Mouse (Mus musculus): ENCODE data around the gene Kmt2b.

The Kmt2b gene

DNA sequence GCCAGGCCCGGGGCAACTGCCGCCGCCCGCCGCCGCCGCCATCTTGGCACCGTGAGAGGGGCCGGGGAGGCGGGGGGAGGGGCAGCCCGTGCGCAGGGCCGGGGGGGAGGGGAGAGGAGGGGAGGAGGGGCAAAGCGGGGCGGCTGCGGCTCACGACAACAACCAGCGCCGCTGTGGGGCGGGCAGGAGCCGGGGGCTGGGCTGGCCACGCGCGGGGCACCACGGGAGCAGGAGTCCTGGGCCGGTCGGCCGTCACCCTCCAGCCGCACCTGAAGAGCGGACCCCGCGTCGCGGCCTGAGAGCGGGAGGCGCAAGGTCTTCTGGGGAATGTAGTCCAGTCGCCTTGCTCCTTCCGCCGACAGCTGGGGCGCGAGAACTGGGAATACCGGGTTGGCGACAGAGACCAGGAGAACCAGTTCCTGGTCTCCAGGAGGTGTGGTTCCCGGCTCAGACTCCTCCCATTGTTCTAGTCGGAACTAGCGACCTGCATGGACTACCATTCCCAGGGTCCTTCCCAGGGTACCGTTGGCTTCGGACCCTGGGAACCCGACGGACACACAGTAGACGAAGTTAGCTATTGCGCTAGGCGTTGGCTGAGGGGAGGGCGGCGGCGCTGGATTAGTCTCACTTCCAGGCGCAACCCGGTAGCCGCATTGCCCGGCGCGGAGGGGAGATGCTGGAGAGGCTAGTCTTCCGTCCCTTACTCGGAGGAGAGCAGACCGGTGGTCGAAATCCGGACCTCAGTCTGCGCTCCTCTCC lies at the start of gene Kmt2b:
Gene Kmt2b (minus strand): TSS at position 51 of the 759 bp plus-strand sequence.
- peak; percentile 93 for DNase-seq (ENCODE audit: low read depth, low spot score)

DNA sequence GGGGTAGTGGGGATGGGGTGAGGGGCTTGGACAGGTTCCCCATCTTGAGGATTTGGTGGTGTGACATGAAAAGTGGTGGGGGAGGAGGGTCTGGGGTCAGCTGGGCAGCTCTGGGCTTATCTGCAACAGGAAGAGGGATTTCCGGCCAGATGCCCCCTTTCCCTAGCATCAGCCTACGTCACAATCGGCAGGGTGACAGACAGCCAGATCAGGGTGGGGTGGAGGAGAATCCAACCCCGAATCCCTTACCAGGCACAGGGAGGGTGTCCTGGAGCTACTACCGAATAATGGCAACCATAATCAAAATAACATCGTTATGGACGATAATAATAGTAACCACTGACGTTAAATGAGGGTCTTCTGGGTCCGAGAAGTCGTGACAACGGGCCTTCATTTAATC lies 47.9 kb upstream of the Kmt2b start:
- no peak for DNase-seq (ENCODE audit: low read depth, low spot score)

DNA sequence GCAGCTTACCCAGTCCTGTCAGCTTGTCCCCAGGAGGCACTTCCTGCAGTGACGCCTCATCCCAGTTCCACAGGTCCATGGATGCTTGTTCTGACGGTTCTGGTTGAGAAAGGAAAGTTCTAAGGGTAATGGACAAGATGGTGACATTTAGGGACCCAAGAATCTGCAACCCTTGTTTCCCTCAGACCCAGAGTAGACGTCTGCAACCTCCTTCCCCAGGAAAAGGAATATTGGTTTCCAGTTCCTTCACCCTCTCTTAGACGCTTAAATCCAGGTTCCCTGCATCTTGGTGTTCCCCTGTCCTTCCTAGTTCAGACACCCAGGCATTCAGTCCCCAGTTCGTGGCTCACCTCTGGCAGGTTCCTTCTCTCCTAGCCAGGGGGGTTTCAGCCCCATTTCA lies 47.2 kb upstream of the Kmt2b start, which contains the start of gene Etv2:
Gene Etv2 (minus strand): TSS at position 101 of the 400 bp plus-strand sequence.
- no peak for DNase-seq (ENCODE audit: low read depth, low spot score)

DNA sequence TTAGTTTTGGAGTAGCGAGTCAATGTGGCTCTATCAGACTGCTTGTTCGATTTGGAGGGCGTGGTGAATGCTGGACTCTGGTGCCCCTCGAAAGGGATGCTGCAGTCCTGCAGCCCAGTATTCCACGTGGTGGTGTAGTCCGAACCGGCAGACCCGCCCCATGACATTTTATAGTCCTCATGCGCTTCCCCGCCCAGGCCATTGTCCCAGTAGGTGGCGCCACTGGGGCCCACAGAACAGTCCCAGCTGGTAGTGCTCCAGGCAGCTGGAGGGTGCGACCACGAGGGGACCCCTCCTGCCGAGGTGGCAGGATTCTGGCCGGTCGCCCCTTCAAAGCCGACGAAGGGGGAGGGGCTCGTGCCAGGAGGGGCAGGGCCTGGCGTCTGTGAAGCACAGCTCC lies 46.1 kb upstream of the Kmt2b start:
- no peak for DNase-seq (ENCODE audit: low read depth, low spot score)

DNA sequence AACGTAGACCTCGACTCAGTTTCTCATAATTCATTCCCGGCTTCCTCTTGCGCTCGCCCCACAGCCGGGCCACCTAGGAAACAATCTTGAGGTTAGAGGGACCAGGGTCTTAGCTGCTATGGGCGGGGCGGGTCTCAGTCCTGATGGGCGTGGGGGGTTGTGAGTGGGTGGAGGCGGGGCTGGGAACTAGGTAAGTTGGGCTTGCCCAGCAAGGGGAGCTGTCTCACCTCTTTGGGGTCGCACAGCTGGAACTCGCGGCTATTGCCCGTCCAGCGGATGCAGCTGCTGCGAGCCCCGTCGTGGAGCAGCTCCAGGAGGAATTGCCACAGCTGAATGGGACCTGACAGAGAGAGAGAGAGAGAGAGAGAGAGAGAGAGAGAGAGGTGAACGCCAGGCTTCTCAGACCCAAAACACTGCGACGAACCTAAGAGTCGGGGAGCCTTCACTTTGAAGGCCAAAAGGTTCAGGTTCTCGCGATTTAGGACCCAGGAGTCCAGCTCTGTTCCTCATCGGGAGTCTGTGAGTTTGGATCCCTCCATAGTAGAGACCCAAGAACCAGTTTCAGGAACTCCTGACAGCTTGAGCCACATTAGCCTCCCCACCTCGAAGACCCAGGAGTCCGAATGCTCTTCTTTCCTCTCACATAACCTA lies 45.4 kb upstream of the Kmt2b start:
- no peak for DNase-seq (ENCODE audit: low read depth, low spot score)

DNA sequence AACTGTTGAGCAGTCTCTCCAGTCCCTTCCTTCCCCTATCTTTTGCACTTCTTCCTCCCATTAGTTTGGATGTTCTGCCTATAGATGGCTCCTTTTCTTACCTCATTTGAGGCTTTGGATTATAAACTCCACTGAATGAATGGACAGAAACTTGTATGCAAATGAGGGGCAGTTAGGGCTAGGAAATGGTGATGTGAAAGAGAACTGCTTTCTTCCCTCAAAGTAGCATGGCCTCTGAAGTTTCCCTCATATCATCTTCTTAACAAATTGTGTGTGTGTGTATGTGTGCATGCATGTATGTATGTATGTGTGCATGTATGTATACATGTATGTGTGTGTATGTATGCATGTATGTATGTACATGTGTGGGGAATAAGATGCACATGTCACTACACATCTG lies 40.5 kb upstream of the Kmt2b start:
- DNase-seq (ENCODE audit: low read depth, low spot score): no peak

DNA sequence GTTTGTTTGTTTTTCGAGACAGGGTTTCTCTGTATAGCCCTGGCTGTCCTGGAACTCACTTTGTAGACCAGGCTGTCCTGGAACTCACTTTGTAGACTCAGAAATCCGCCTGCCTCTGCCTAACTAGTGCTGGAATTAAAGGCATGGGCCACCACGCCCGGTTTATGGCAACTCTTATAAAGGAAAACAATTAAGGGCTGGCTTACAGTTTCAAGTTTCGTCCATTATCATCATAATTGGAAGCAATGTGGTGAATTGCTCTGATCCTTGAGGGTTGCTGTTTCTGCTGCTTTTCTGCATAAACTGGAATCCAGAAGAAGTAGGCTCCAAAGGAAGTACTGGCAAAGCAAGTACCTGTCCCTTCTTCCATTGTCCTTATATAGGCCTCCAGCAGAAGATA lies 38.1 kb upstream of the Kmt2b start:
- no peak for DNase-seq (ENCODE audit: low read depth, low spot score)

DNA sequence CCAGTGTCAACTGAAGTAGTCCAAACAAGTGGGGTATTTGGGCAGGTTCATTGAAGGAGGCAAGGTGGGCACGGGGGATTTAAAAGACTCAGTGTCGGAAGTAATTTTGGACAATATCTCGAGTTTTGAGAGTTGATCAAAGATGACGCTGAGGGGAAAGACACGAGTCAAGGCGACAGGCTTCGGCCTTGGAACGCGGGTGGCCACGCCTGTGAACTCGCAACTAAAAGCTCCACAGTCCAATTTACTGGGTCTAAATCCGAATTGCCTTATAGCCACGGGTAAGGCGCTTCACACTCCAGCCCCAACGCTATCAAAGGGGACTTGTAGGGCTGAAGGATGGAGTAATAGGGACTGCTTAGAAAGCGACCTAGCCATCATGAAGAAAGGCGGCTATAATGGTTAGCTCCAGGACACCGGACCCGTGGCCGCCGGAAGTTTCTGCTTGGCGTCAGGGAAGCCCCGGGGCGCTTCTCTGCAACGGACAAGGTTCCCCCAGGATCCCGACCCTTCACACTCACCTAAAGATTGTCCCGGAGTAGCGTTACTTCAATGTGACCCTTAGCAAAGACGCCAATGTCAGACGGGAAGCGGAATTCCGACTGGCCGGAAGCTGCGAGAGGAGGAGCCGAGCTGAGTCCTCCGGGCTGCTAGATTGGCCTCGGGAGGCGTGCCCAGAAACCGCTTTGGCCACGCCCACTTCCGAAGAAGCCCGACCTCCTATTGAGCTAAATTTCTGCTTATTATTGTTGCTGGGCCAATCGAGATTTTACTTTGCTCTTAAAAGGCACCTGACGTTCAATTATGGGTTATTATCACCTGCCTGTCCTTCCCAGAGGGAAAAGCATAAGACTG lies 37.2 kb upstream of the Kmt2b start, which contains the start of gene Cox6b1:
Gene Cox6b1 (minus strand): TSS at position 622 of the 855 bp plus-strand sequence.
- DNase-seq (ENCODE audit: low read depth, low spot score): peak; percentile 83

DNA sequence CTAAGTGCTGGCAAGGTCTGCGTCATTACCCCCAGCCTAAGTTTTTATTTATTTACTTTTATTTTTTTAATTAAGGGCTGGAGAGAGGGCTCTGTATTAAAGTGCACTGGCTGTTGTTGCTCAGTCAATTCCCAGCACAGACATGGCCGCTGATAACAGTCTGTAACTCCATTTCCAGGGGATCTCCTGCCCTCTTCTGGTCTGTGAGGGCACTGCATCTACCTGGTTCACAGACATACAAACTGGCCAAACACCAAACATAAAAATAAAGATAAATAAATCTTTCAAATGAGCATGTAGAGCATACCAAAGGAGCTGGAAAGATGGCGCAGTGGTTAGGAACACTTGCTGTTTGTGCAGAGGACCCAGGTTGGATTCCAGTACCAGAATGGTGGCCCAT lies 30.7 kb upstream of the Kmt2b start:
- DNase-seq (ENCODE audit: low read depth, low spot score): no peak

DNA sequence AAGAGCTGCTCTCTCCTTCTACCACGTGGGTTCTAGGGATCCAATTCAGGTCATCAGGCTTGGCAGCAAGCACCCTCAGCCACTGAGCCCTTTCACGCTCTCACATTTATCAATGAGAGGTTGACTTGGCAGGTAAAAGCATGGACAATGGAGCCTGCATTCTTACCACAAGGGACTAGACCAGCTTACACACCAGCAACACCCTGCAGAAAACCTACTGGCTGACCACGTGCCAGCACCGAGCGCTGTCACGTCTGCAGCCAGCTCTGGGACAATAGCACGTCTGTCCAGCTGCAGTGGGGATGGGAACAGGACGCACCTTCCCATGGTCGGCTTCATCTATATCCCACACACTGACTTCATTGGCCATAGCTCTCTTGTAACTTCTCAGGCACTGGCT lies 30.1 kb upstream of the Kmt2b start:
- no peak for DNase-seq (ENCODE audit: low read depth, low spot score)

DNA sequence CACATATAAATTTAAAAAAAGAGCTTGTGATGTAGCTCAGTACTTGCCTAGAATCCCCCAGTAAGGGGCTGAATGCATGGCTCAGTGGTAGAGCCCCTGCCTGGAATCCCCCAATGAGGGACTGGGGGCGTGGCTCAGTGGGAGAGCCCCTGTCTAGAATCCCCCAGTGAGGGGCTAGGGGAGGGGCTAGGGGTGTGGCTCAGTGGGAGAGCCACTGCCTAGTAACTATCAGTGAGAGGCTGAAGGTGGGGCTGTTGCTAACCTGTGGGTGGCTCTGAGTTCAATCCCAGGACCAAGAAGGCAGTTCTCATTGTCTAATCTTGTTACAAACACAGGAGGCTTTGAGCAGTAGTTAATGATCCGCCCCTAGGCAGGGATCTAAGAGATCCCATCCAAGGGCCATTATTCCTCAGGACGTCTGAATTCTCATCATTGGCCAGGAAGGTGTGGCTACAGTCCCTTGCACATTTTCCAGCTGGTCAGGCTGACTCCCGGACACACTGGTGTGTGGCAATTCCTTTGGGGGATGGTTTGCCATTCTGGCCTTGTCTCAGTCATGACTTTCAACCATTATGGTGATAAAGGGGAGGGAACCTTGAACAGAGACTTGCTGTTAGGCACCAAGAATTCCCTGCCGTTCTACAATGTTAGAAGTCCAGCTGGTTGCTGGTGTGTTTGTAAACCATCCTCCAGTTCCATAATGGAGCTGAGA lies 26.7 kb upstream of the Kmt2b start:
- DNase-seq (ENCODE audit: low read depth, low spot score): no peak

DNA sequence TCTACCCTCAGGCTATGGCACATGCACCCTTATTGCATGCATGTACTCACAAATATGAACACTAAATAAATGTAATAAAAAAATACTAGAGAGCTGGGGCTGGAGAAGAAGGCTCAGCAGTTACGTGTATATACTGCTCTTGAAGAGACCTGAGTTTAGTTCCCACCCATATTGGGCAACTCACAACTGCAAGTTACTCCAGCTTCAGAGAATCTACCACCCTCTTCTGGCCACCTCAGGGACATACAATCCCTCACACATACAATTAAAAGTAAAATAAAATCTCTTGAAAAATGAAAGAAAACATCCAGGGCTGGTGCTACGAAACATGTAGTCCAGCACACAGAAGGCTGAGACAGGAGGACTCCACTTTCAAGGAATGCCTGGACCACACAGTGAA lies 25.9 kb upstream of the Kmt2b start:
- no peak for DNase-seq (ENCODE audit: low read depth, low spot score)

DNA sequence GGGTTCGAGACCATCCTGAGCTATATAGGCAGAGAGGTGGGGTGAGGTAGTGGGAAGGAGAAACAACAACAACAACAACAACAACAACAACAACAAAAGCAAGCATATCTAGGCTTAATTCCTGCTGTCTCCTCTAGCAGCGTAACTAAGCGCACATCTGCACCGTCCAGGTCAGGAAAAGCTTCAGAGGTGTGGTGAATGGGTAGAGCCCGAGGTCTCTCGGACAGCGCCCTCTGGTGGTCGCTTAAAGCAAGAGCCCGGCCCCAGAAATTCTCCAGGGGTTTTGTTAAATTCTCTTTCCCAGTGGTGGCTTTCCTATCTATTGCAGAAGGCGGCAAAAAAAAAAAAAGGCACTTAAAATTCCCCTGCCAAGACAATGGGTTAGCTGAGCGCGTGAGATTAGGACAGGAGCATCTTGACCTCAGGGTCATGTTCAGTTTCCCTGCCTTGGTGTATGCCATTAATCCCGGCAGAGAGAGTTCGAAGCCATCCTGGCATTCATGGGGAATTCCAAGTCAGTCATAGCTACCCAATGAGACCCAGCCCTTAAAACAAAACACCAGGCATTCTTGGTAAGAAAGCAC lies 25.1 kb upstream of the Kmt2b start:
- DNase-seq (ENCODE audit: low read depth, low spot score): no peak

DNA sequence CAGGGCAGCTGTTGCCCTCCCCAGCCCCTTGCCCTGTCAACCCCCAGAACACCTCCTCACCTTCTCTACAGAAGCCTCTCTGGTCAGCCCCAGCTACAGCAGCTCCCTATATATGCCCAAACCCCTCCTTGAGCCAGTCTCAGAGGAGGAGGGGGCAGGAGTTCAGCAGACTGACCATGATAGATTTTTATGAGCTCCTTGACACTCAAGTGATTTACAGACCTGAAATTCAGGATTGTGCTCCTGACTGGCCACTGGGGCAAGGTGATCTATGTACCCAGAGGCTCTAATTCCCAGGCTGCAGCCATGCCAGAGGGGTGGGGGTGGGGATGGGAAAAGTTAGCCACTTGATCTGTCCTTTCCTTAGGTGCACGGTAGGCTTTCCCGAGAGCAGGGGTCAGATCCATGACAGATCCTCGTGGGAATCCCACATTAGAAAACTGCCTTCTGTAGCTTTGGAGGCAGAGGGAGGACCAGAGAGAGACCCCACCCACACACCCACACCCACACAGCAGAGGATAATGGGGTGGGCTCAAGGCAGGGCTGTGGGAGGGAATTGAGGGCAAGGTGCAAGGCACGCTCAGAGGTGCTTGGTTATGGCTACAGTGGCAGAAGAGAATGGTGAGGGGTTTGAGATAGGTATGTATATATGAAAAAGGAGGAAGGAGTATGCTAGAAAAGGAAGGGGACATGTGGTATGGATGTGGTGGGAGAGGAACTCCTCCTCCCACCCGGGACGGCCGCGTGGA lies 24.3 kb upstream of the Kmt2b start, which contains the start of gene Upk1a:
Gene Upk1a (minus strand): TSS at position 194 of the 749 bp plus-strand sequence.
- no peak for DNase-seq (ENCODE audit: low read depth, low spot score)

DNA sequence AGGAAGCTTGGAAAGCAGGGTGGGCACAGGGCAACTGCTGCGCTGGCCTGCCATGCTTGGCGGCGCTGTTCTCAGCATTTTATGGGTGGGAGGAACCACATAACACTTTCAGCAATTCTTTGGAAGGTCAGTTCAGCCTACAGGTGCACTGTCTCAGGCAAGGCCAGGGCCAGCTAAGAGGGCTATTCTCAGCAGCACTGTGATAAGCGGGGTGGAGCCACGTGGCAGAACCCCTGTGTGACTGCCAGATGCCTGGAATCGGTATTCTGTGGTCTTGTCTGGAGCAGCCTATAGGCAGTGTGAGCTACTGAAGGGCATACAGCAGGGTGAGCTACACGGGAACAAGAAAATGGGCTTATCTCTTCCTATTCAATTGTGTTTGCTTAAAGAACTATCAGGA lies 21.5 kb upstream of the Kmt2b start:
- DNase-seq (ENCODE audit: low read depth, low spot score): no peak

DNA sequence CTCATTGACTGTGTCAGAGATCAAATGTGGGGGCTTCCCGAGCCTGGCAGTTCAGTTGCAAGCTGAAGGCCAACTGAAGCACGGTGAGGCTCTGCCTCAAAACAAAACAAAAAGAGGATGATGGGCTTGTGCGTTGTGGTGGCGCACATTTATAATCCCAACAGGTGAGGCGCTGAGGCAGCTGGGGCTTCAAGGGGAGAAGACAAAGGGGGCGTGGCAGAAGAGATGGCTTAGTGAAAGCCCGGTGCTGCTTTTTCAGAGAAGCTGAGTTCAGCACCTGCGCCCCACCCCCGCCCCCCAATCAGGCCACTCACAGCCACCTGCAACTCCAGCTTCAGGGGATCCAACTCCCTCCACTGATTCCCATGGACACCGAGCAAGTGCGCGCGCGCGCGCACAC lies 19.9 kb upstream of the Kmt2b start:
- DNase-seq (ENCODE audit: low read depth, low spot score): no peak

DNA sequence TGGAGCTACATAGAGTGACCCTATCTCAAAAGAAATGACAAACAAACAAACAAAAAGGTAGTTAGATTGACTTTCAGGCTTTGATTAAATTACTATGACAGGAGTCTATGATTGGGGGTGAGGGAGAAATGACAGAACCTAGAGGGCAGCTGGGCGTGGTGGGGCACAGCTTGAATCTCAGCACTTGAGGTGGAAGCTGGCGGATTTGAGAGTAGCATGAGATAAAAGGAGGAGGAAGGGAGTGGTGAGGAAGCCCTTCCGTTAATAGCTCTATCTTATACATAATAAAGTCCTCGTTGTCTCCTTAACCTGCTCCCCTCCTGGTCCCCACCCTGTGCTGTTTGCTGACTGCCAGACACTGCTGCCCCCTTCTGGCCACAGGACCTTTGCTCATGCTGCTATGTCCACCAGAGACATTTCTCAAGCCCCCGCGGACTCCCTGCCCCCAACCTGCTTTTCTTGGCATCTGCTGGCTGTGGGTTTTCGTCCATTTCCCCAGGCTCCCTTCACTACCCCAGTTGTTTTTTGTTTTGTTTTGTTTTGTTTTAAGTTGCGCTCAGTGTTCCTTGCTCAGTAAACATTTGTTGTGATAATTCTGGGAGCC lies 19.3 kb upstream of the Kmt2b start:
- no peak for DNase-seq (ENCODE audit: low read depth, low spot score)

DNA sequence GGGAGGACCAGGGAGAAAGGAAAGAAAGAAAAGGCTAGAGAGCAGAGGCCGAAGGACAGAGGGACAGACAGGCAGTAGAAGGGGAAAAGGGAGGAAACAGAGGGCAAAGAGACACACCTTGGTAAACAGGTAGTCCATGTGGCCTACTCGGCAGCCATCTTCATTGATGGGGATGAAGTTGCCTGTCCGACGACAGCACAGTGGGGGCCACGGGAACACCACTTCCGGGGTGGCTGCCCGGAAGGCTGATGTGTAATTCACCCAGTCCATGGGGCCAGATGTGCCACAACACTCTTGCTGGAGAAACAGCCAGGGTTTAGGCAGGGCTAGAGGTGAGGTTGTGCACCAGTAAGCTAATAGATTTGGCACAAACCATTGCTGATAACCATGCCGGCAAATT lies 16.4 kb upstream of the Kmt2b start:
- no peak for DNase-seq (ENCODE audit: low read depth, low spot score)

DNA sequence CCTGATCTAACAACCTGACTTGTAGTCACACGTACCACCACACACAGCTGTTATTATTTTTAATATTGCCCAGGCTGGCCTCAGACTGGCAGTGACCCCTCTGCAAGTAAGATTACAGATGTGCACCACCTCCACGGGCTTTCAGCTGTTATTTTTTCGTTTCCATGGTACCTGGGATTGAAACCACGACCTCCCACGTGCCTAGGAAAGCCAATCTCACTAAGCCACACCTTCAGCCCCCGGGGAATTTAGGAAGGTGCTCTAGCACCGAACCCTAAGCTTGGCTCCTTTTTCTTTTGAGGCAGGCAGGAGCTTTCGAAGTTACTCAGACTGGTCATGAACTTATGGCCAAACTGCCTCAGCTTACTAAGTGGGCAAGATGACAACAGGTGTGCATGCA lies 15.9 kb upstream of the Kmt2b start:
- DNase-seq (ENCODE audit: low read depth, low spot score): no peak

DNA sequence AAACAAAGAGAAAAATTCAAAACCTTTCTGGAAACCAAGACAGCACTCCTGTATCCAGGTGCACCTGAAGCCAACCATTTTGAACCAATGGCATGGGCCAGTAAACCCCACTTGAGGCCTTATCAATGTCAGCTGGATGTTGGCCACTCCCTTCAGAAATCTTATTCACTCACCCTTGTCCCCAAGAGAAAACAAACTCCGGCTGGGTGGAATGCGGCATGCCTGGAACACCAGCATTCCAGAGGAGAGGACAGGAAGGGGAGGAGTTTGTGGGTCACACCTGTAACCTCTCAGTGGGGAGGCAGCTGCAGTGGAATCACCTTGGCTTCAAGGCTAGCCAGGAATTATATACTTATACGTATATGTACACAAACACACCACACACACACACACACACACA lies 14.1 kb upstream of the Kmt2b start:
- no peak for DNase-seq (ENCODE audit: low read depth, low spot score)

Data from brain, embryonic 18.5 days (tissue).